Mouse (Mus musculus): ENCODE measurements at regions not wholly inside any gene's neighbourhood (a gene's known extent, or its start where the extent isn't known, plus 50 kb on each side); places are given as distances from the start of the nearest gene placed in this dataset.
"Not testable (repeated sequence)": the region's sequence is repeated elsewhere in the genome, so short reads cannot be mapped to it uniquely, and the experiment has no call there.

- not testable (repeated sequence) for TF ChIP-seq CTCF, EP300 (IDR thresholded peaks at IDR 0.05; ENCODE audit: low read depth)
Measured at GRCm38 (mm10) chr3:82273511-82273910, 84.3 kb upstream of the Map9 start.
